Mouse (Mus musculus) adipocyte (in vitro differentiated cells): ENCODE measurements at regions not wholly inside any gene's neighbourhood (a gene's known extent, or its start where the extent isn't known, plus 50 kb on each side); places are given as distances from the start of the nearest gene placed in this dataset.

Experiments
- DNase-seq: peaks from one replicate; pipeline ENCODE4 v3.0.0-alpha.2; 2016; ENCODE audit warnings: low spot score

GRCm38 (mm10) chr17:54065187-54065795, 74.8 kb upstream of the Sult1c1 start:
- peak; percentile 74 for DNase-seq

- peak; percentile 72 for DNase-seq
These were observed 70.8 kb upstream of the Sult1c1 start for GRCm38 (mm10) chr17:54061280-54061679.
